Mouse (Mus musculus): ENCODE results near the gene S1pr4.

- TF ChIP-seq CTCF (IDR thresholded peaks at IDR 0.05; ENCODE audit: insufficient read depth, low read length) (no peak), POLR2A (IDR thresholded peaks at IDR 0.05; ENCODE audit: borderline replicate concordance, extremely low read depth, low read depth, low read length) (no peak)
These were observed 47.5 kb downstream of the S1pr4 start for GRCm38 (mm10) chr10:81452237-81452946.
